ENCODE assay signal across 8 mouse cellular contexts in the genomic region with DNA sequence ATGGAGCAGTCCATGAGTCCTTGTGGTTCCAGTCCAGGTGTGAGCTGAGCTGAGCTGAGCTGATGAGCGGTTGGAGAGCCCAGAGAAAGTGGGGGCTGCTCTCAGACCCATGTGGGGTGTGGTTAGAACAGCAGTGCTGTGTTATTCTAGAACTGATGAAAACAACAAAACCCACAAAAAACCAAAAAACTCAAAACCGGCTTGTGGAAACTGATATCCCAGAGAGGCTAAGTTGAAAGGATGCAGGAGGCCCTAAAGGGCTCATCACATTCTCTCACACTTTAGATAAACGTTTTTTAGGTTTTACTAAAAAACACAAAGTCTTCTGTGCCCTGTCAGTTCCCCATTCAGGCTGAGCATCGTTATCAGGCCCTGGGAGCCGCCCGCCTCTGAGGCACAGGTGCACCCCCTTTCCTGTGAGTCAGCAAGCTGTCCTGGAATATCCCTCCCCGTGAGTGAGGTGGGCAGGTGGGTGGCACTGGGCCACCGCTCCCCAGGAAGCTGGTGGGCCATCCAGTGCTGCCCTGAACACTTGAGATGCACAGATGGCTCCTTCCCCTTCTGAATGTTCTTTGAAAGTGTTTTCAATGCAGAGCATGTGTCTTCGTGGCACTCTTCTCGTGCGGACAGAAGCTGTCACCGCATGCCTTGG. TPM values are rescaled to one million over a fixed set of nuclear protein-coding genes. Genes with fewer than 3 reads are reported as not detected.
DNase-seq lines count a peak whose midpoint lies in the region; ATAC-seq and TF ChIP-seq lines count a peak whose summit lies in the region.

No protein-coding gene starts in this region.

- no peak for TF ChIP-seq CTCF in cerebellum, adult 2 months (IDR thresholded peaks at IDR 0.05; ENCODE audit: borderline replicate concordance, insufficient read depth, low read depth, low read length)

- H3K27me3 ChIP-seq in heart, embryonic 15.5 days, result no peaks in the 10 kb centered on the region
- H3K27me3 ChIP-seq in cerebellum, adult 2 months (ENCODE audit: control insufficient read depth, insufficient read depth, low read length), result no peaks in the 10 kb centered on the region
- no peaks in the 10 kb centered on the region for H3K27me3 ChIP-seq in hindbrain, embryonic 10.5 days (ENCODE audit: insufficient read depth, poor library complexity, severe bottlenecking)
- no peaks in the 10 kb centered on the region for H3K27me3 ChIP-seq in midbrain, embryonic 11.5 days (ENCODE audit: control insufficient read depth, insufficient read depth, low read length)

- no peak for TF ChIP-seq POLR2A in cerebellum, adult 2 months (IDR thresholded peaks at IDR 0.05; ENCODE audit: borderline replicate concordance, insufficient read depth, low read length)

- no peaks in the 10 kb centered on the region for H3K36me3 ChIP-seq in heart, embryonic 15.5 days
- H3K36me3 ChIP-seq in hindbrain, embryonic 10.5 days, result peaks cover 72% of the 10 kb centered on the region
- H3K36me3 ChIP-seq in midbrain, embryonic 11.5 days (ENCODE audit: control insufficient read depth, insufficient read depth, low read length), result peaks cover 2% of the 10 kb centered on the region

- intact Hi-C loops in heart, postnatal 36 days (cut with DNase I), result no loop called here

- no peaks in the 10 kb centered on the region for H3K9me3 ChIP-seq in heart, embryonic 15.5 days (replicated peaks)
- H3K9me3 ChIP-seq in hindbrain, embryonic 10.5 days, result no peaks in the 10 kb centered on the region
- H3K9me3 ChIP-seq in midbrain, embryonic 11.5 days (ENCODE audit: control insufficient read depth, low read length), result no peaks in the 10 kb centered on the region

- no peak overlapping the region for H3K4me2 ChIP-seq in heart, embryonic 15.5 days
- H3K4me2 ChIP-seq in midbrain, embryonic 11.5 days, result peak overlapping the region; percentile 20

- DNase-seq in heart, postnatal 36 days, result no peak
- peak; percentile 81 to 88 for DNase-seq in cerebellum, adult 2 months
- no peak for DNase-seq in hindbrain, embryonic 10.5 days (ENCODE audit: low spot score)
- DNase-seq in midbrain, embryonic 11.5 days (ENCODE audit: low spot score, missing footprints), result no peak
- no peak for DNase-seq in kidney, postnatal 4 days
- DNase-seq in kidney, postnatal 36 days, result no peak
- no peak for DNase-seq in gastrocnemius, postnatal 4 days (ENCODE audit: low spot score in 2 of 2)

- 43% methylated on average over 12 of the region's 12 CpGs for WGBS in heart, embryonic 15.5 days
- WGBS in cerebellum, adult 2 months, result 20% methylated on average over 12 of the region's 12 CpGs
- 53% methylated on average over 12 of the region's 12 CpGs for WGBS in hindbrain, embryonic 10.5 days
- 53% methylated on average over 12 of the region's 12 CpGs for WGBS in midbrain, embryonic 11.5 days

- no peak overlapping the region for H3K4me3 ChIP-seq in heart, embryonic 15.5 days
- no peak overlapping the region for H3K4me3 ChIP-seq in cerebellum, adult 2 months (replicated peaks; ENCODE audit: insufficient read depth, low read depth, low read length)
- H3K4me3 ChIP-seq in hindbrain, embryonic 10.5 days, result no peak overlapping the region; the same call in 1 of the 2 replicates
- H3K4me3 ChIP-seq in midbrain, embryonic 11.5 days (ENCODE audit: low read depth, low read length), result no peak overlapping the region

- peaks cover 73% of the 10 kb centered on the region for H3K4me1 ChIP-seq in heart, embryonic 15.5 days (replicated peaks)
- H3K4me1 ChIP-seq in cerebellum, adult 2 months (ENCODE audit: control insufficient read depth, insufficient read depth, low read length), result peaks cover 76% of the 10 kb centered on the region
- peaks cover 95% of the 10 kb centered on the region for H3K4me1 ChIP-seq in hindbrain, embryonic 10.5 days (replicated peaks)
- H3K4me1 ChIP-seq in midbrain, embryonic 11.5 days (ENCODE audit: control insufficient read depth, insufficient read depth, low read length), result peaks cover 71% of the 10 kb centered on the region

- no peak for ATAC-seq in heart, embryonic 15.5 days (replicated peaks; ENCODE audit: insufficient number of reproducible peaks, insufficient read depth, low FRiP score, low read depth)
- no peak for ATAC-seq in midbrain, embryonic 11.5 days (ENCODE audit: low FRiP score)

- H3K9ac ChIP-seq in heart, embryonic 15.5 days, result no peak overlapping the region
- H3K9ac ChIP-seq in midbrain, embryonic 11.5 days (ENCODE audit: low read length), result peak overlapping the region; percentile 85

- peak overlapping the region; percentile 29; the same call in 1 of the 2 replicates for H3K27ac ChIP-seq in heart, embryonic 15.5 days
- H3K27ac ChIP-seq in cerebellum, adult 2 months (ENCODE audit: insufficient read depth, low read length), result peak overlapping the region; percentile 15; the same call in 1 of the 2 replicates
- peak overlapping the region; percentile 98 for H3K27ac ChIP-seq in hindbrain, embryonic 10.5 days
- peak overlapping the region; percentile 99 for H3K27ac ChIP-seq in midbrain, embryonic 11.5 days (ENCODE audit: low read depth, low read length)

RNA-seq across cellular contexts. Expression of a gene that starts 24.6 kb away (rescaled TPM):
- polyA plus RNA-seq in heart, embryonic 15.5 days (2015; fragmentation: Nextera tagmentation; extraction: Ambion mirVana), result 53.3 and 69.1 TPM in 2 replicates
- total RNA-seq in heart, postnatal 36 days (2021), result 10 to 100 TPM; 38.7 to 39.4 TPM
- 126 and 134 TPM in 2 replicates for polyA plus RNA-seq in cerebellum, adult 2 months (2012; rRNA removed)
- polyA plus RNA-seq in hindbrain, embryonic 10.5 days (2016; fragmentation: Nextera tagmentation; extraction: Ambion mirVana), result 140 and 180 TPM in 2 replicates
- 124 and 132 TPM in 2 replicates for polyA plus RNA-seq in midbrain, embryonic 11.5 days (2014; fragmentation: Nextera tagmentation; extraction: Ambion mirVana)
- 10 to 100 TPM; 65.7 to 73.4 TPM for total RNA-seq in gastrocnemius, postnatal 4 days (2021)

Comparison
In these comparisons a context has a peak if more than half of its experiments do, and no peak if none do; other contexts are left out.
1. H3K27ac ChIP-seq: peak in every context shown above with its lines; median percentile 99 in midbrain, embryonic 11.5 days; 98 in hindbrain, embryonic 10.5 days; 29 in heart, embryonic 15.5 days; 15 in cerebellum, adult 2 months.
2. DNase-seq: peak in cerebellum, adult 2 months (2 of 2); none in heart, postnatal 36 days (0 of 2), hindbrain, embryonic 10.5 days (single experiment), midbrain, embryonic 11.5 days (single experiment), kidney, postnatal 4 days (0 of 2), kidney, postnatal 36 days (0 of 2) and gastrocnemius, postnatal 4 days (0 of 2).